Mouse (Mus musculus): ENCODE measurements around the gene Rrm1. TPM values are rescaled to one million over a fixed set of nuclear protein-coding genes. Genes with fewer than 3 reads are reported as not detected.

Rrm1 gene
- polyA plus RNA-seq, 1 experiment, result not detected

- TF ChIP-seq POLR2A (IDR thresholded peaks at IDR 0.05; ENCODE audit: insufficient read depth, low read depth, low read length) (no peak), CTCF (IDR thresholded peaks at IDR 0.05; ENCODE audit: insufficient read depth, low read depth, low read length) (no peak)
- Histone ChIP-seq H3K4me3 (ENCODE audit: insufficient read depth, low read depth, low read length) (no peak overlapping the region), H3K4me1 (ENCODE audit: control insufficient read depth, insufficient read depth, low read length) (no peaks in the 10 kb centered on the region), H3K27ac (ENCODE audit: insufficient read depth, low read depth, low read length) (no peak overlapping the region)
- WGBS, result 67% methylated on average over 5 of the region's 5 CpGs
Observed at GRCm38 (mm10) chr7:102458618-102459380, 17.3 kb downstream of the Rrm1 start.

- WGBS, result 77% methylated on average over 8 of the region's 8 CpGs
- no peaks in the 10 kb centered on the region for H3K4me1 ChIP-seq (ENCODE audit: control insufficient read depth, insufficient read depth, low read length)
- no peak for TF ChIP-seq POLR2A (IDR thresholded peaks at IDR 0.05; ENCODE audit: insufficient read depth, low read depth, low read length)
- TF ChIP-seq CTCF (IDR thresholded peaks at IDR 0.05; ENCODE audit: insufficient read depth, low read depth, low read length), result no peak
- no peak overlapping the region for H3K27ac ChIP-seq (ENCODE audit: insufficient read depth, low read depth, low read length)
- no peak overlapping the region for H3K4me3 ChIP-seq (ENCODE audit: insufficient read depth, low read depth, low read length)
Observed at GRCm38 (mm10) chr7:102467566-102467965, 26.1 kb downstream of the Rrm1 start.

- WGBS, result 71% methylated on average over 5 of the region's 5 CpGs
- TF ChIP-seq CTCF (IDR thresholded peaks at IDR 0.05; ENCODE audit: insufficient read depth, low read depth, low read length) (no peak), POLR2A (IDR thresholded peaks at IDR 0.05; ENCODE audit: insufficient read depth, low read depth, low read length) (no peak)
- Histone ChIP-seq H3K4me3 (ENCODE audit: insufficient read depth, low read depth, low read length) (no peak overlapping the region), H3K27ac (ENCODE audit: insufficient read depth, low read depth, low read length) (no peak overlapping the region), H3K4me1 (ENCODE audit: control insufficient read depth, insufficient read depth, low read length) (no peaks in the 10 kb centered on the region)
Observed at GRCm38 (mm10) chr7:102472675-102473074, 31.2 kb downstream of the Rrm1 start.

- Histone ChIP-seq H3K27ac (ENCODE audit: insufficient read depth, low read depth, low read length) (no peak overlapping the region), H3K4me1 (ENCODE audit: control insufficient read depth, insufficient read depth, low read length) (no peaks in the 10 kb centered on the region), H3K4me3 (ENCODE audit: insufficient read depth, low read depth, low read length) (no peak overlapping the region)
- TF ChIP-seq CTCF (IDR thresholded peaks at IDR 0.05; ENCODE audit: insufficient read depth, low read depth, low read length), result no peak
- TF ChIP-seq POLR2A (IDR thresholded peaks at IDR 0.05; ENCODE audit: insufficient read depth, low read depth, low read length), result no peak
- WGBS, result 96% methylated on average over 5 of the region's 5 CpGs
Observed at GRCm38 (mm10) chr7:102476601-102477000, 35.1 kb downstream of the Rrm1 start.

- H3K27ac ChIP-seq (ENCODE audit: insufficient read depth, low read depth, low read length), result no peak overlapping the region
- no peak for TF ChIP-seq POLR2A (IDR thresholded peaks at IDR 0.05; ENCODE audit: insufficient read depth, low read depth, low read length)
- TF ChIP-seq CTCF (IDR thresholded peaks at IDR 0.05; ENCODE audit: insufficient read depth, low read depth, low read length), result no peak
- 73% methylated on average over 11 of the region's 11 CpGs for WGBS
- H3K4me3 ChIP-seq (ENCODE audit: insufficient read depth, low read depth, low read length), result no peak overlapping the region
- no peaks in the 10 kb centered on the region for H3K4me1 ChIP-seq (ENCODE audit: control insufficient read depth, insufficient read depth, low read length)
Observed at GRCm38 (mm10) chr7:102477377-102477776, 35.9 kb downstream of the Rrm1 start.

GRCm38 (mm10) chr7:102478425-102478824, 36.9 kb downstream of the Rrm1 start:
- no peak overlapping the region for H3K4me3 ChIP-seq (ENCODE audit: insufficient read depth, low read depth, low read length)
- WGBS, result 90% methylated on average over 4 of the region's 4 CpGs
- TF ChIP-seq CTCF (IDR thresholded peaks at IDR 0.05; ENCODE audit: insufficient read depth, low read depth, low read length), result no peak
- no peak overlapping the region for H3K27ac ChIP-seq (ENCODE audit: insufficient read depth, low read depth, low read length)
- H3K4me1 ChIP-seq (ENCODE audit: control insufficient read depth, insufficient read depth, low read length), result no peaks in the 10 kb centered on the region

- 88% methylated on average over 3 of the region's 3 CpGs for WGBS
- no peak for TF ChIP-seq POLR2A (IDR thresholded peaks at IDR 0.05; ENCODE audit: insufficient read depth, low read depth, low read length)
- TF ChIP-seq CTCF (IDR thresholded peaks at IDR 0.05; ENCODE audit: insufficient read depth, low read depth, low read length), result no peak
- H3K27ac ChIP-seq (ENCODE audit: insufficient read depth, low read depth, low read length), result no peak overlapping the region
- no peaks in the 10 kb centered on the region for H3K4me1 ChIP-seq (ENCODE audit: control insufficient read depth, insufficient read depth, low read length)
- H3K4me3 ChIP-seq (ENCODE audit: insufficient read depth, low read depth, low read length), result no peak overlapping the region
Observed at GRCm38 (mm10) chr7:102478926-102479325, 37.4 kb downstream of the Rrm1 start.

- 74% methylated on average over 5 of the region's 5 CpGs for WGBS
- Histone ChIP-seq H3K27ac (ENCODE audit: insufficient read depth, low read depth, low read length) (no peak overlapping the region), H3K4me3 (ENCODE audit: insufficient read depth, low read depth, low read length) (no peak overlapping the region), H3K4me1 (ENCODE audit: control insufficient read depth, insufficient read depth, low read length) (no peaks in the 10 kb centered on the region)
- TF ChIP-seq POLR2A (IDR thresholded peaks at IDR 0.05; ENCODE audit: insufficient read depth, low read depth, low read length), result no peak
- TF ChIP-seq CTCF (IDR thresholded peaks at IDR 0.05; ENCODE audit: insufficient read depth, low read depth, low read length), result no peak
Observed at GRCm38 (mm10) chr7:102479368-102480078, 38.0 kb downstream of the Rrm1 start.

GRCm38 (mm10) chr7:102480821-102481220, 39.3 kb downstream of the Rrm1 start:
- H3K27ac ChIP-seq (ENCODE audit: insufficient read depth, low read depth, low read length), result no peak overlapping the region
- WGBS, result 92% methylated on average over 4 of the region's 4 CpGs
- no peak for TF ChIP-seq POLR2A (IDR thresholded peaks at IDR 0.05; ENCODE audit: insufficient read depth, low read depth, low read length)
- TF ChIP-seq CTCF (IDR thresholded peaks at IDR 0.05; ENCODE audit: insufficient read depth, low read depth, low read length), result no peak
- H3K4me1 ChIP-seq (ENCODE audit: control insufficient read depth, insufficient read depth, low read length), result no peaks in the 10 kb centered on the region
- H3K4me3 ChIP-seq (ENCODE audit: insufficient read depth, low read depth, low read length), result no peak overlapping the region

Data from olfactory bulb, adult 2 months (tissue).